Mouse (Mus musculus): ENCODE results near the gene Zfp568. TPM values are rescaled to one million over a fixed set of nuclear protein-coding genes. Genes with fewer than 3 reads are reported as not detected.

Zfp568 gene
- polyA plus RNA-seq, 1 experiment, result 0.04 TPM

DNA sequence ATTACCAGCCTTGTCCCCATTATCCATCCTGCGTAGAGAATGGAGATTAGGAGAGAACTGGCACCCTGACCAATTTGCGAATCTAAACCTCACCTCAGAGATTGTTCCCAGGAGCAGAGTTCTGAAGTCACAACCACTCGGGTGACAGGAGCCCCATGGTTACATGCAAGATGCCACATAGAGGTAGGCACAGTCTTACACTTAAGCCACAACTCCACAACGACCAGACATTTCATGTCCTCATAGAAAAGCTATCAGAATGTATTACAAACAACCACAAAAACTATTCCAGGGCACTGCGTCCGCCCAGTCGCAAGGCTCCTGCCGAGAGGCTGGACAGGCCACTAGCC, 440 bp upstream of the Zfp568 start:
- Histone ChIP-seq H3K27me3 (ENCODE audit: control insufficient read depth) (no peaks in the 10 kb centered on the region), H3K4me3 (replicated peaks) (peak overlapping the region; percentile 95)
- TF ChIP-seq TAL1 (IDR thresholded peaks at IDR 0.05; ENCODE audit: low read length) (no peak), GATA1 (IDR thresholded peaks at IDR 0.05; ENCODE audit: low read length) (no peak)

DNA sequence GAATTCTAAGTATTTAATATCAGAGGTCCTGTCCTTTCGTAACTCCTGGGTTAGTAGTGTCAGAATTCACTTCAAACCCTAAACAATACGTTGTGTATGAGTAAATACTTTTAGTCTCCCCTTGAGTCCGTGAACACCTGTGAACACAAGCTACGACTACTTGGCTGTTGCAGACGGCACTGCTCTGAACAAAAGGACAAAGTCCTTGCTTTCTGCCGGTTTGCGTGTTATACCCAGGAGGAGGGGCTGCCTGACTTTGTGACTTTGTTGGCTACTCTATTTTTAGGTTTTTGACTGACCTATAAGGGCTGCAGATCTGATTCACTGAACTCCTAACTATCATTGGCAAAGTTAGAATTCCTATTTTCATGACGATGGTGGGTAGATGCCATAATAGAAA, 2.3 kb downstream of the Zfp568 start:
- no peaks in the 10 kb centered on the region for H3K27me3 ChIP-seq (ENCODE audit: control insufficient read depth)
- H3K36me3 ChIP-seq (ENCODE audit: control insufficient read depth), result peaks cover 37% of the 10 kb centered on the region
- peaks cover 29% of the 10 kb centered on the region for H3K4me1 ChIP-seq (ENCODE audit: control insufficient read depth)
- no peak for TF ChIP-seq GATA1 (IDR thresholded peaks at IDR 0.05; ENCODE audit: low read length)
- TF ChIP-seq TAL1 (IDR thresholded peaks at IDR 0.05; ENCODE audit: low read length), result no peak
- no peak overlapping the region for H3K4me3 ChIP-seq (replicated peaks)
- no peaks in the 10 kb centered on the region for H3K9me3 ChIP-seq (ENCODE audit: control insufficient read depth, low read length)

More for the DNA sequence above, 440 bp upstream of the Zfp568 start:
- Histone ChIP-seq H3K4me1 (ENCODE audit: control insufficient read depth) (peaks cover 29% of the 10 kb centered on the region), H3K36me3 (ENCODE audit: control insufficient read depth) (peaks cover 23% of the 10 kb centered on the region), H3K9me3 (ENCODE audit: control insufficient read depth, low read length) (no peaks in the 10 kb centered on the region)

DNA sequence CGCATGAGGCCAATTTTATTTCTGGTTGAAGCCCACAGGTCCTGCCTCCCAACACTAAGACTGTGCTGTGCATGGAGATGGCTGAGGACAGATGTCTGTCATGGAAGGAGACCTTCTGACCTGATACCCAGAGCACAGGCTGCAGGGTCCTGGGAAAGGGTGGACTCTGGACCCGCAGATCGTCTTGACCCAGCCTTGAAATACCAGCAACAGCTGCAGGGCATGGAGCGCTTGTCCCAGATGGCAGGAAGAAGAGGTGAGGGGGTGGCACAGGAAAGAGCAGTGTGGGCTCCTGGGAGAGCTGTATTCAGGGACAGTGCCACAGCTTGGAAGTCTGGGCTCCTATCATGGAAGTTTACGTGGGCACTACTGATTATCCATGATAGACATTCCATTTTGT, 3.8 kb downstream of the Zfp568 start:
- no peaks in the 10 kb centered on the region for H3K27me3 ChIP-seq (ENCODE audit: control insufficient read depth)
- TF ChIP-seq TAL1 (IDR thresholded peaks at IDR 0.05; ENCODE audit: low read length) (no peak), GATA1 (IDR thresholded peaks at IDR 0.05; ENCODE audit: low read length) (no peak)
- H3K4me1 ChIP-seq (ENCODE audit: control insufficient read depth), result peaks cover 25% of the 10 kb centered on the region
- H3K9me3 ChIP-seq (ENCODE audit: control insufficient read depth, low read length), result no peaks in the 10 kb centered on the region
- H3K4me3 ChIP-seq (replicated peaks), result no peak overlapping the region
- peaks cover 48% of the 10 kb centered on the region for H3K36me3 ChIP-seq (ENCODE audit: control insufficient read depth)

GRCm38 (mm10) chr7:29989031-29989430, 5.3 kb downstream of the Zfp568 start:
- no peak overlapping the region for H3K4me3 ChIP-seq (replicated peaks)
- H3K4me1 ChIP-seq (ENCODE audit: control insufficient read depth), result peaks cover 12% of the 10 kb centered on the region
- TF ChIP-seq TAL1 (IDR thresholded peaks at IDR 0.05; ENCODE audit: low read length) (no peak), GATA1 (IDR thresholded peaks at IDR 0.05; ENCODE audit: low read length) (no peak)
- peaks cover 3% of the 10 kb centered on the region; the same call in 1 of the 2 replicates for H3K9me3 ChIP-seq (ENCODE audit: control insufficient read depth, low read length)
- peaks cover 58% of the 10 kb centered on the region for H3K36me3 ChIP-seq (ENCODE audit: control insufficient read depth)
- no peaks in the 10 kb centered on the region for H3K27me3 ChIP-seq (ENCODE audit: control insufficient read depth)

GRCm38 (mm10) chr7:29992698-29993097, 8.9 kb downstream of the Zfp568 start:
- peaks cover 52% of the 10 kb centered on the region for H3K36me3 ChIP-seq (ENCODE audit: control insufficient read depth)
- no peaks in the 10 kb centered on the region for H3K27me3 ChIP-seq (ENCODE audit: control insufficient read depth)
- H3K9me3 ChIP-seq (ENCODE audit: control insufficient read depth, low read length), result peaks cover 3% of the 10 kb centered on the region; the same call in 1 of the 2 replicates
- TF ChIP-seq GATA1 (IDR thresholded peaks at IDR 0.05; ENCODE audit: low read length), result no peak
- no peak for TF ChIP-seq TAL1 (IDR thresholded peaks at IDR 0.05; ENCODE audit: low read length)
- no peaks in the 10 kb centered on the region; the same call in 1 of the 2 replicates for H3K4me1 ChIP-seq (ENCODE audit: control insufficient read depth)
- H3K4me3 ChIP-seq (replicated peaks), result no peak overlapping the region

- TF ChIP-seq GATA1 (IDR thresholded peaks at IDR 0.05; ENCODE audit: low read length), result no peak
- TF ChIP-seq TAL1 (IDR thresholded peaks at IDR 0.05; ENCODE audit: low read length), result no peak
- Histone ChIP-seq H3K4me3 (replicated peaks) (no peak overlapping the region), H3K36me3 (ENCODE audit: control insufficient read depth) (peaks cover 53% of the 10 kb centered on the region), H3K4me1 (ENCODE audit: control insufficient read depth) (no peaks in the 10 kb centered on the region; the same call in 1 of the 2 replicates), H3K27me3 (ENCODE audit: control insufficient read depth) (no peaks in the 10 kb centered on the region), H3K9me3 (ENCODE audit: control insufficient read depth, low read length) (peaks cover 3% of the 10 kb centered on the region; the same call in 1 of the 2 replicates)
These were observed 9.6 kb downstream of the Zfp568 start for GRCm38 (mm10) chr7:29993340-29993739.

DNA sequence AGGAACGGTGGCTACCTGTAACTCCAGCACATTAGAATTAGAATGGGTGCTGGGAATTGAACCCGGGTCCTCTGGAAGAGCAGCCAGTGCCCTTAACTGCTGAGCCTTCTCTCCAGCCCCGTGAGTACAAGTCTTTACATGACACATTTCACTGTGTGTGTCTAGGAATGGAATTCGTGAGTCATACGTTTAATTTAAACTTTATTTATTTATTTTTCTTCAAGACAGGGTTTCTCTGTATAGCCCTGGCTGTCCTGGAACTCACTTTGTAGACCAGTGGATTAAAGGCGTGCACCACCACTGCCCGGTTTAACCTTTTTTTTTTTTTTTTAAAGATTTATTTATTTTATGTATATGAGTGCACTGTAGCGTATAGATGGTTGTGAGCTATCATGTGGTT, 11.4 kb downstream of the Zfp568 start:
- Histone ChIP-seq H3K9me3 (ENCODE audit: control insufficient read depth, low read length) (peaks cover 3% of the 10 kb centered on the region; the same call in 1 of the 2 replicates), H3K27me3 (ENCODE audit: control insufficient read depth) (no peaks in the 10 kb centered on the region), H3K4me3 (replicated peaks) (no peak overlapping the region), H3K36me3 (ENCODE audit: control insufficient read depth) (peaks cover 56% of the 10 kb centered on the region), H3K4me1 (ENCODE audit: control insufficient read depth) (no peaks in the 10 kb centered on the region)
- TF ChIP-seq GATA1 (IDR thresholded peaks at IDR 0.05; ENCODE audit: low read length) (no peak), TAL1 (IDR thresholded peaks at IDR 0.05; ENCODE audit: low read length) (no peak)

DNA sequence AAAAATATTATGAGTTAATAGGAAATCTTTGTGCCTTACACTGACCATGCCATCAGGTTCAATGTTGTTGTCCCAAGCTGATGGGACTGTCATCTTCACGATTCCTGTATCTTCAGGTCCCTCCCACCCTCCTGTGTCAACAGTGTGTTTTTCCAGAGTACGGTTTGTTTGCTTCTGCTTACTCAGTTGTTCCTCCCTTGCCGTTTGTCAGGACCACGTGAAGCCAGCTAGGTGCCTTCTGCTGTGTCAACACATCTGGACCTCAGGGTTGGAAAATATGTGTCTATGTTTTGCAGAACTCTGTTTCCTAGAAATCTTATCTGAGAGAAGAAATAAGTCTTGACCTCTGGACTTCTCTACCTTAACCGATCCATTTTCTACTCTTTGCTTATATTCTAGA, 16.8 kb downstream of the Zfp568 start:
- no peak overlapping the region for H3K4me3 ChIP-seq (replicated peaks)
- no peaks in the 10 kb centered on the region for H3K9me3 ChIP-seq (ENCODE audit: control insufficient read depth, low read length)
- no peaks in the 10 kb centered on the region for H3K27me3 ChIP-seq (ENCODE audit: control insufficient read depth)
- H3K36me3 ChIP-seq (ENCODE audit: control insufficient read depth), result peaks cover 37% of the 10 kb centered on the region
- peaks cover 2% of the 10 kb centered on the region; the same call in 1 of the 2 replicates for H3K4me1 ChIP-seq (ENCODE audit: control insufficient read depth)
- no peak for TF ChIP-seq TAL1 (IDR thresholded peaks at IDR 0.05; ENCODE audit: low read length)
- no peak for TF ChIP-seq GATA1 (IDR thresholded peaks at IDR 0.05; ENCODE audit: low read length)

GRCm38 (mm10) chr7:30007601-30008000, 23.8 kb downstream of the Zfp568 start:
- Histone ChIP-seq H3K9me3 (ENCODE audit: control insufficient read depth, low read length) (no peaks in the 10 kb centered on the region), H3K27me3 (ENCODE audit: control insufficient read depth) (no peaks in the 10 kb centered on the region), H3K36me3 (ENCODE audit: control insufficient read depth) (peaks cover 37% of the 10 kb centered on the region), H3K4me1 (ENCODE audit: control insufficient read depth) (no peaks in the 10 kb centered on the region), H3K4me3 (replicated peaks) (no peak overlapping the region)
- TF ChIP-seq GATA1 (IDR thresholded peaks at IDR 0.05; ENCODE audit: low read length) (no peak), TAL1 (IDR thresholded peaks at IDR 0.05; ENCODE audit: low read length) (no peak)
